Mouse (Mus musculus): Measurements from ENCODE around the gene Add2.

The Add2 gene

DNA sequence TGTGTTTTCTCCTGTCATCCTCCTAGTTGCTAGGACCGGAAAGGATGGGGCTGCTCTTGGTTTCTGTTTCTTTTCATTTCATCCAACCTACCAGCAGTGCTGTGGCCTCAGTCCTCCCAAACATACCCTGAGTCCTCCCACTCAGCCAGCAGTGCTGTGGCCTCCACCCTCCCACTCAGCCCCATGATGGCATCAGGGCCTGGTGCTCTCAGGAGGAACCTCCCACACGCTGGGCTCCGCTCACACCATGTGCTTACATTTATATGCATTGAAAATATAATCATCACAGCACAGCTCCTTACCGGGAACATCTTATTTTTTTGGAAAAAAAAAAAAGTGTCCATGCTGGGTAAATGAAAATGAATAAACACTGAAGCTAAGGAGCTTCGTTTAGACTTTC lies 20.0 kb downstream of the Add2 start:
- no peak for DNase-seq (ENCODE audit: extremely low spot score, low spot score)

DNA sequence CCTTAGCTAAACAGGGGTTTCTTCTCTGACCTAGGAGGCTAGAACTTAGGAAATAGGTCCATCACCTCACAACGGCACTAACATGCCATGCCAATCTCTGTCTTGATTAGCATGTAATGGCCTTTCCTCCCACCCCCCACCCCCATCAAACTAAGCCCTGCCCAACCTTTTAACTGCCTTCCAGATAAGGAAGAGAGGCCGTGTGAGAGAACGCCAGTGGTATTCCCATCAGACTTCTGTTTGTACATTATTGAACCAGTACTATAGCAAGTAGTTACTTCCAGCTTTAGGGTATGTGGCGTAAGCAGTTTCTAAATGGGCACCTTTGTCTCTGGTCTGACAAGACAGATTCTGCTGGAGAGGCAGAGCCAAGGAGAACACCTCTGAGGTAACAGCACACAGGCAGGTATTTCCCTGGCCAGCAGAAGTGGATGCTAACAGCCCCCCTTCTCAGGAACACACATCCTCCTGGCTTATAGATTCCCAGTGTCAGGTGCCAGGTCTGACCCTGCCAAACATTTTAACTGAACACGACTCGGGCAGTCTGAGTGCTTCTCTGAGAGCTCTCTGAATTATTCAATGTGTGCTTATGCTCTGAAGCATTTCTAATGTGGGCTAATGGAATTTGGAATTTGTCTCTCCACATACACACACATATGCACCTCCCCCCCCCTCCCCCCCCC lies 22.2 kb downstream of the Add2 start:
- no peak for DNase-seq (ENCODE audit: extremely low spot score, low spot score)

DNA sequence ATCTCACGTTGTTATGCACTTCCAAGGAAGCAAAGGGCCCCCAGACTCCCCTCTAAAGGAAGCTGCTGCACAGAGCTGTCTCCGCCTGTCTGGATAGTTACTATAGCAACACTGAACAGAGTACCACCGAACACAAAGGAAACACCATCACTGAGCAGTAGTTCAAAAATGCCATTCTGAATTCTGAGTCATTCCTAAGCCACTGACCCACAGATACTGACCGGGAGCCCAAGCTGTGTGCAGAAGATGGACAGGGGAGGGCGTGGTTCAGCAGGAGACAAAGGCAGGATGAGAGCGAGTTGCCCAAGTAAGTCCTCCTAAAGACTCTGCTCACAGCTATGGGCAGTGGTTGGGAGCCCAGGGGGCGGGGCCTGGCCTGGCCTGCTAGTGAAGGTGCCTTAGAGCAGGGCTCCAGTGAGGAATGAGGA lies 23.6 kb downstream of the Add2 start:
- DNase-seq (ENCODE audit: extremely low spot score, low spot score), result peak; percentile 44

DNA sequence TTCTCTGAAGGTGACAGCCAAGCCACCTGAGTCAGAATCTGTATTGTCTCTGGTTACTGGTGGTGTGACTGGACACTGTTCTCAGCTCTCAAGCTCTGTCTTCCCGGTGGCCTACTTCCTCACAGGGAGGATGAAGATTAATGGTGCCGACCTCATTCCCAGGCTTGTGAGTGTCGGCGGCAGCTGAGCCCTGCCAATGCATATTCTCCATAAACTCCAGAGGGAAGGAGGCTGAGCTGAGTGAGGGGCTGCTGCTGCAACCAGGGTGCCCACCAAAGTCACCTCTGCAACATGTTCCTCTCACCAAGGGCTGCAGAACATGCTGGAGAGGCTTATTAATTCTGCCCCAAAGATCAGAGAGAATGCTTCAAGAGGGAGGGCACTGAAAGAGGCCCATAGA lies 24.1 kb downstream of the Add2 start:
- peak; percentile 28 for DNase-seq (ENCODE audit: extremely low spot score, low spot score)

DNA sequence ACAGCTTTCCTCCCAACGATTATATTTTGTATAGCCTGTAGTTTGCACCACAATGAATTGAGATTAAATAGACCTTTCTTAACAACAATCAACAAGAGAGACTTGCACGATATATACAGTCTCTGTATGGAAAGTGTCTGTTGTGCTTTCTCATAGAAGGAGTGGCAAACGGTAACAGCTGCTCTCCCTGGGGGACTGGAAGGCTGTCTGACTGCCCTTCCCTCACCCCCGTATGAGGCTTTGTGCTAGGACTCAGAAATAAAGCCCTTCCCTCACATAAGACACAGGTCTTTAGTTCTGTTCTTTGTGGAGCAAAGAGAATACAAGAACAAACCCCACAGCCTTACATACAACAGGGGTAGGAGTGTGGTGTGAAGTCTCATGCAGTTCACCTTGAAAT lies 24.6 kb downstream of the Add2 start:
- no peak for DNase-seq (ENCODE audit: extremely low spot score, low spot score)

DNA sequence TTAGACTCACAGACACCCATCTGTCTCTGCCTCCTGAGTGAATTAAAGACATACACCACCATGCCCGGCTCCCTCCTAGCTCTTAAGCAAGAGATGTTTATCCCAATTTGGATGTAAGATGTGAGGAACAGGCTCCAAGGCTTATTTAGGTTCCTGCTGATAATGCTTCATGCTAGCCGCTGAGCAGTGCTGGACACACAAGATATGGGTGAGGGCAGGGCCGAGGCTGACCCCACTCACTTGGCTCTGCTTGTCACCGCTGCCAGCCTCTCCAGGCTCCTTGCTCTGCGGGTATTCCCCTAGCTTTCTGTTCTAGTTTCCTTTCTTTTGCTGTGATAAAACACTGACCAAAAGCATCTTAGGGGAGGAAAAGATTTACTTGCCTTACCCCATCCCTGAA lies 25.1 kb downstream of the Add2 start:
- DNase-seq (ENCODE audit: extremely low spot score, low spot score), result no peak

DNA sequence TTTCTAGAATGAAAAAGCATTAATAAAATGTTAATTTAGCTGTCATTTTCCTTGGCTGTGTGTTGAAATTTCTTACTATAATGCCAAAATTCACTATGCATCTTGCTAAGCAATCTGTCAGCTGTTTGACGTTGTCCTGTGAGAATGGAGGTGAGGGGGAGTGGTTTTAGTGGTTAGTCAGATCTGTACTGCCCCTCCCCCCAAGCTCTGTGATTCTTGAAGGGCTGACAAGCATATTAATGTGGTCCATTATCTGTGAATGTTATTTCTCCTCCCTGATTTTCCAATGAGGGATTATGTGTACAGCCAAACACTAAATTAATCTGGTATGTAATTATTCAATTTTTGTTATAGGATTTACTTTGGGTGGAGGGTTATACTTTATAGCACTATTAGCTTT lies 30.0 kb downstream of the Add2 start:
- no peak for DNase-seq (ENCODE audit: extremely low spot score, low spot score)

DNA sequence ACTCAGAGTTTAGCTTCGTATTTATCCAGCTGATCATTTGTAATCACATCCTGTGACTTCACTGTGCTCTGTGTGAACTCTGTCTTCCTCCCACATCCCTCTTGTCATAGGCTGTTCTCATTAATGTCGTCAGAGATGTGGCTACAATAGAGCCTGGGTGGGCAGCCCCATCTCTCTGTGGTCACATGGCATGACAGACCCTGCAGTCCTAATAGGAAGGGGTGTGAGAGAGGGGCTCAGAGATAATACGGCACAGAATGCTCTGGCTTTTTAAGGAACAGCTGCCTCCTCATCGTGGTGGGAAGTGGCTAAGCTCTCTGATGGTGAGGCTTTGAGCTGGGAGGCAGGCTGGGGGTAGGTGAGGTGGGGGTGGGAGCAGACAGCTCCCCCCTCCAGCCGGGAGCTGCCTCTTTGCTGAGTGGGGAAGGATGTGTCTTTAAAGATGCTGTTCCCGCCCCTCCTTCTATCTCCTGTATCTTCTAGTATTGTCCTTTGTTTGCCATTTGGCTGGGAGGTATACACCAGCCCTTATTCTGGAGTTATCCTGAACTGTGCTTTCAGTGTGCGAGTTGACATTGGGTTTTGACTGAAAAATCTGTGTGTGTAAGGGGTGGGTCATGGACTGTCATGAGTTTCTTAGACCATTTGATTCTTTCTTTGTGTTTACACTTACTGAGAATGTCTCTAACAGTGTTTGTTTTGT lies 30.8 kb downstream of the Add2 start:
- no peak for DNase-seq (ENCODE audit: extremely low spot score, low spot score)

DNA sequence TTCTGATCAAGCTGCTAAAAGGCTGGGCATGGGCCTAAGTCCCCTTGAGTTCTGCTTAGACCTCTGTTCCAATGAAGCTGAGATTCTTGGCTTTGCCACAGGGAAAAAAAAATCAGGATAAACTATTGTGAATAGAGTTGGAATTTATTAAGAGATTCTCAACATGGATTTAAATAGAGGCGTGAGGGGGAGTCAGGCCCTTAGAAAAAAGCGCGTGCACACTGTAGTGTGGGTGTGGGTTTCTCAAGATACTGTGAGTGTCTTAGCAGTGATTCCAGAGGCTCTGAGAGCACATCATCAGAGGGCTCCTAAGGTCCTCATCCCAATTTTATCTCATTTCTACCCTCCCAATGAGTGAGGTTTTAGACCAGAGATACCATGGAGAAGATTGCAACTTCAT lies 31.7 kb downstream of the Add2 start:
- DNase-seq (ENCODE audit: extremely low spot score, low spot score), result no peak

DNA sequence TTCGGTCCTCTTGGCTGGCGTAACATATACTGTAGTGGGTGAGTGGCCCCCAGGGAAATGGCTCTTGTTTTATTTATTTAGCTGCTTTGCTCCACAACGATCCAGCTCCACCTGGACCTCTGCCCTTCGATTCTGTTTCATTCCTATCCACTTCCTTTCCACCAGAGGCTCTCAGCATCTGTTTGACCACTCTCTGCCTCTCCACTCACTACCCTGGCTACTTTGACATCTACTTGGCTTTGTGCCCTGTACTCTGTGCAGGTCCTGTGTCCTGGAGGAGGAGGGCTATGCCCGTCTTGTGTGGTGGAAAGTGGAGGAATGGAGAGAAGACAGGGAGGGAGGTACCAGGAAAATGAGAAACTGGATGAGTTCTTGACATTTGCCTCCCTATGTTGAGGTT lies 33.7 kb downstream of the Add2 start:
- DNase-seq (ENCODE audit: extremely low spot score, low spot score), result no peak

DNA sequence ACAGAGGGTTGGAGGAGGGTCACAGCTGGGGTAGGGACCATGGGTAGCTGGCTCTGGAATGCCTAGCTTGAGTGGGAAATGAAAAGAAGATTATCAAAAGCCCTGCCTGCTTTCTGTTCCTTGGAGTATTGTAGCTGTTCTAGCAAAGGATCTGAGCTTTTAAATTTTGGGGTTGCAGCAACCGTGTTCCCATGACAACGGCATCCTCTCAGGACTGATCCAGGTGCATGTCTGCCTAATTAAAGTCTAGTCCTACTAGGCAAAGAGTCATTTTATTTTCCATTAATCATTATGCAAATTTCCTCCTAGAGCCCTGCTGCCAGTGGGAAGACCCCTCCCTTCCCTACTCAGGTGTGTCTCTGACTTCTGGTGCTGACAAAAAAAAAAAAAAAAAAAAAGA lies 34.2 kb downstream of the Add2 start:
- DNase-seq (ENCODE audit: extremely low spot score, low spot score), result no peak

DNA sequence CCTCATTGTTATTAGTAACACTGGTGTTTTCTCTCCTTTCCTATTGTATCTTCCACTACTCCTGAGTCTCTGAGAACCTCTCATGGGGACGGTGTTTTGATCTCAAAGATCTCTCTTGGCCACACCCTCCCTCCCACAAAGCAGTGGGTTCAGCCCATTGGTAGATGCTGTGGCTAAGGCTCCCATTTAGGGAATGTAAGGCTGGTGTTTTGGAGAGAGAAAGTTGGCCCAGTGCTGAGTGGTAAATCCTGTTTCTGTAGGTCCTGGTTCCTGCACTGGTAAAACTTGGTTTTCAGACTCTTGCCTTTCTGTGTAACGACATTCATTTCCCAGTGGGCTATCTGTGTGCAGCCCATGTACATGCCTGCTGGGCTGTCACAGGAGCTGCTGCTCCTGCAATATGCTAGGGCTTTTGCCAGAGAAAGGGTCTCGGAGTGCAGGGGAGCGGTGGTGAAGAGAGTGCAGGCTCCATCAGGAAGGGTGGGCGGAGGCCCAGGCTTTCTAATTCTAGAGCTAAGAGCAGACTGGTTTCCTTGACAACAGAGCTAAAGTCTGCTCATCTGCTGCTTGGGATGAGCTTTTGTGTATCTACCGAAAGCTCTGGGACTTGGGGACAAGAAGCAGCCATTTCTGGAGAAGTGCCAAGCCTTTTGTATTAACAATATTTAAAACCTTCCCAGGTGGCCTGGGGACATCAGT lies 36.0 kb downstream of the Add2 start:
- no peak for DNase-seq (ENCODE audit: extremely low spot score, low spot score)

DNA sequence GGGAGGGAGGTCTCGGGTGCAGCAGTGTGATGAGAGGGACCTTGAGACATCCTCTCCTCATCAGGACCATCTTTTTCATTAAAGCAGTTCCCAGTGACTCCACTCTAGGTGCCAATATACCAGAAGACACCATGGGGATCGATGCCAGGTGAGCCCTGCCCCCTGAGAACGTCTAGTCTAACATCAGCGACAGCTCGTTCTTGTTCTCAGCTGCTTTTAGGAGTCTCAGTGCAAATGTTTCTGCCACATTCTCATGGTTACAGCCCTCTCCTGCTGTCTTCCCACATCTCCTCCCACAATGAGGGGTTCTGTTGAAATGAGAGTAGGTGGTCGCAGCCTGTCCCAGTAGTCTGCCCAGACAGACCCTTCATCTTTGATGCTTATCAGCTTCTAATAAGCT lies 38.2 kb downstream of the Add2 start:
- no peak for DNase-seq (ENCODE audit: extremely low spot score, low spot score)

DNA sequence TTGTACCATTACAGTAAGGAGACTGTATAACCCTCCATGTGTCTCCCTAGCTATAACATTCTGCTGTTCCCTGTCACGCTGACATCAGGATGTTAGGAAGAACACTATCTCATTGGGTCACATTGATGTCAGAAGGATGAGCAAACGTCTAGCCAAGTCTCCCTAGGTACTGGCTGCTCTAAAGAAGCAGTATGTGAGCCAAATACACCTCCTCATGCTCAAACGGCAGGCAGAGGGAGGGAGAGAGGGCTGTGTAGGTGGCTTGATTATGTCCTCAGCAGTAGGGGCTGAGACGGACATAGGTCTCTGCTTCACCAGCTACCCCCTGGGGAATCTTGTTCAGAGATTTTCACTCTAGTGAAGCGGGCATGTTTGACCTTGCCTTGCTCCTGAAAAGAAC lies 38.7 kb downstream of the Add2 start:
- no peak for DNase-seq (ENCODE audit: extremely low spot score, low spot score)

DNA sequence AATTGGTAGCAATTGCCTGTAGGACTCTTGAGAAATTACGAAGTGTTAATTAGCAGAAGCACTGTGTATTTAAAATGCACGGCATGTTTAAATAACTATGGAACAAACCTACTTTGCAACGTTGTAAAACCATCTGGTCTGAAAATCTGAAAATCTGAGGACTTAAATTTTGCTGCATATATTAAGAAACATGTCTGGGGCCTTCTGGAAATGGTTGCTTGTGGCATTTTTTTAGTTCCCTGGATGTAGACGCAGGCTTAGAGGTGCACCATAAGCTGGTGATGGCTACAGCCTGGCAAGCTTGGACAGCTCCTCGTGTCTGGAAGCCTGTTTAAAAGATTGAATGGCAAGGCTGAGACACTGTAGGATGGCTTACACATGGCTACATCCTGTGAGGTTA lies 40.5 kb downstream of the Add2 start:
- DNase-seq (ENCODE audit: extremely low spot score, low spot score), result no peak

DNA sequence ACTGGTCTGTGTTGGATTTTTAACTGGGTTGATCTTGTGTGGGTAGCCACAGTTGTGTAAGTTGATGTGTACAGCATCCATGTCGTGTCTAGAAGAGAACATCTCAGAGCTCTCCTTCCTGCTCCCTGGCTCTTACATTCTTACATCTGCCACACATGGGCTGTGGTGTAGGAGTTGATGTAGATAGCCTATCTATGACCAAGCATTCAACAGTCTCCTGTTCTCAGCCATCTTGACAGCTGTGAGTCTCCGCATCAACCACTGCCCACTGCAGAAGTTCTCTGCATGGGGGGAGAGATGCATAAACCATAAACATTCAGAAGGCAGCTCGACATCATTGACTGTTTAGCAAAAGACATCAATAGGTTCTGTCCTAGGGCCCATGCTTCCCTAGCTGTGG lies 41.4 kb downstream of the Add2 start:
- no peak for DNase-seq (ENCODE audit: extremely low spot score, low spot score)

DNA sequence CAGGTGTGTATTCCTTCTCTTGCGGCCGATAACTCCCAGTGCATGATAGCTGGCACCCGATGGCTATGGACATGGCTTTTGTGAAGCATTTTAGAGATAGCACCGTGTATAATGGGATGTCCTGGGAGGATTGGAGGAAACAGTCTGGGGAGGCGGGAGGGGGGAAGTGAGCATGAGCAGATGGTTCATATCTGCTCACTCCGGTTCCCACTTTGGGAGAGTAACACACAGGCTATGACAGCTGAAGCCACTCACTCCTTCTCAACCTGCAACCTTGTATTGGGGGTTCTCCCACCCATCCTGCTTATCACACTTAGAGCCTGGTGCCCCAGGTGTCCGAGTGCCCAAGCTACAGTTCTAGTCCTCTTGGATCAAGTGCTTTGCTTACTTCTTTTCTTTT lies 41.8 kb downstream of the Add2 start:
- no peak for DNase-seq (ENCODE audit: extremely low spot score, low spot score)

DNA sequence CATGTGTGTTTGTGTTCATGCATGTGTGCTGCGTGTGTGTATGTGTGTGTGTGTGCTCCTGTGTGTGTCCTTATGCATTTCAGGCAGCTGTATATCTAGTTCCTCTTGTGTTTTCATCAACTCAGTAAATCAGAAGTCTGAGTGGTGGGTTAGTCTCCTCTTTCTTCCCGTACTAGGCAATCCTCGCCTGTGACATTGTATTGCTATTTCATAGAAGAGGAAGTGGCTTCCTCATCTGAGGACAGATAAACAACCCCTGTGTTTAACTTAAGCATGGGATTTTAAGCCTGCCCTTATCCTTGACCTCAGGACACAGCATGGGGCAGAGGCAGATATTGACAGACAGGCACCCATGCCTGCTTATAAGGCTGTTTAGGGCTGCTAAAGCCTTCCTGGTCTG lies 45.4 kb downstream of the Add2 start:
- no peak for DNase-seq (ENCODE audit: extremely low spot score, low spot score)

DNA sequence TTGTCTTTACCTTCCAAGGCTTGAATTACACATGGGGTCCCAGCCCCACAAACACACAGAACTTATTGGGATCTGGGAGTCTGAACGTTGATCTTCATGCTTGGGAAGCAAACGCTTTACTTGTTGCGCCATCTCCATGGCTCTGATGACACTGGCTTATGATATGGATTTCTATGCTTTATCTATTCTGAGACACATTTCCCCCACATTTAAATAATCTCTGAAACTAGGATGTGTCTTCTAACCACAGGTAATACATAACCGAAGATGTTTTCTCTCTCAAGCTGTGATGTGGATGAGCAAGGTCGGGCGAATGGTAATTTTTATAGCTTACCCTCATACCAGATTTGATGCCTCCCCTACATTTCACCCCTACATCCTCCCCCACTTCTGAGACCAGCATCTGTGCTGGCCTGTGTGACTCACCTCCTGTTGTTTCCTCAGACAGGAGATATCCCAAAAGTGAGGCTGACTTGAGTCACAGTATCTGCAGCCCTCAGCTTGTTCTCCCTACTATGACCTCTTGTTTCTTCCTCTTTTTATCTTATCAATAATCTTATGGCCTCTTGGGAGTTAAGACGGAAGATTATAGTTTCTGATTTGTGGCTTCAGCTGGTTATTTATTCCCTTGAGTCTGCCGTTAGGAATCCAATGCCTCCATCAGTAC lies 46.2 kb downstream of the Add2 start:
- no peak for DNase-seq (ENCODE audit: extremely low spot score, low spot score)

DNA sequence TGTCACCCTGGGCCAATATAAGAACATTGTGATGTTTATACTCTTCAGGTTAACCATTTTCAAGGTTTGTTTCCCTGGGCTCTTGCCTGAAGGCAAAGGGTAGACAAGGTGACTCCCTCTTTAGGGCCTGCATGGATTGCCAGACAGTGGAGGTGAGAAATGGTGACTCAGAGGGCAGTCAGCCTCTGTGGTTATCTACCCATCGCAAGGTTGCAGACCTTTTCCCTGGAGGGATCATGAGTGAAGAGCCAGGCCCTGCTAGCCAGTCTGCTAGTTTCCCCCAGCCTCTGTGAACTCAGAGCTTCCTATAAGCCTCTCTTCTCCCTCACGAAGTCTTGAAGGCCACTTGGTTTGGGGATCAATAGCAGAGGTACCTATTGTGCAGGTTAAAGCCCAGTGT lies 48.0 kb downstream of the Add2 start:
- no peak for DNase-seq (ENCODE audit: extremely low spot score, low spot score)

DNA sequence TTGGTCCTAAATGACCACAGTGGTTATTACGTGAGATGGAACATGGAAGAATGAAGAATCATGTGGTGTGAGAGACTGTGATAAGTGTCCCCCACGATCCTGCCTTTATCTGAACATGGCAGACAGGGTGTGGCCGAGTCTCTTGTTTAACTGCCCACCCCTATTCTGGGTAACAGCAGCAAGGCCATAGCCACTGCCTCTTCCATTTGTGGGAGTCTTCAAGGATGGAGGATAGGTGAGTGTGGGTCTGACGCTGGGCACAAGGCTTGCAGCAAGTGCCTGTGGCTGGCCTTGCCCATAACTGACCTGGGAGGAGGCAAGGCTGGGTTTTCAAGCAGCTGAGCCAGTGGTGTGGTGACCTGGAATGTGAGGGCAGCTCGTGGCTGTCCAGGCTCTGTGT lies 49.4 kb downstream of the Add2 start:
- DNase-seq (ENCODE audit: extremely low spot score, low spot score), result no peak

DNA sequence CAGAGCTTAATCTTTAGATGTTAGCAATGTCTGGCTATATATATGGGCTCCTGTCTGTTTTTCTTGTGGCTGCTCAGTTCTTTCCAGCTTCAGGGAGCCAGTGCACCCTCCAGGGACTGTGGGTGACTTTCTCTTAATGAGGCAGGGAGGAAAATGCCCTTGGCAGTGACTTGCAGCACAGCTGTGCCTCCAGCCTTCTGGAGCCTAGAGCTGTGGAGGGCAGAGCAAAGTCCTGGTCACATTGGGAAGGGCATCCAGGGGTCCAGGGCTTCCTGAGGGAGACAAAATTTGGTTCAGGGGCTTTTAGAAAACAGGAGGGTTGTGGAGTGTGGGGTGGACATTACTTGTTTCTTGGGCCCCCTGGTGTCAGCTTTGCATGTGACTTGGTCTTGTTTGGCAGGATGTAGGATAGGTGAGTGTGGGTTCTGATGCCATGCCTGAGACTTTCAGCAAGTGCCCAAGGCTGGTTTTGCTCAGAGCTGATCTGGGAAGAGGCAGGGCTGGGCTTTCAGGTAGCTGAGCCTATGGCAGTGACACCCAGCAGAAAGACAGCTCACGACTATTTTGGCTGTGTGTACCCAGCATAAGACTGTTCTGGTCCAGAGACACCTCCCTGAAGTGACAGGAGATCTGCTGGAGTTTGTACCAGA lies 50.0 kb downstream of the Add2 start:
- no peak for DNase-seq (ENCODE audit: extremely low spot score, low spot score)
